Mouse (Mus musculus) olfactory bulb, adult 2 months (tissue): ENCODE measurements around the gene Rapgef5.

Source experiments
- CTCF ChIP-seq: fragments of 200-500 bp; IDR thresholded peaks from 2 replicates; pipeline ENCODE4 v1.5.1; 2012; ENCODE audit warnings: low read depth, mild to moderate bottlenecking, low read length, moderate library complexity; ENCODE audit not compliant: insufficient read depth
- POLR2A ChIP-seq: fragments of 200-500 bp; IDR thresholded peaks from 2 replicates; pipeline ENCODE4 v1.6.1; 2012; ENCODE audit warnings: mild to moderate bottlenecking, low read depth, low read length, moderate library complexity; ENCODE audit not compliant: insufficient read depth

DNA sequence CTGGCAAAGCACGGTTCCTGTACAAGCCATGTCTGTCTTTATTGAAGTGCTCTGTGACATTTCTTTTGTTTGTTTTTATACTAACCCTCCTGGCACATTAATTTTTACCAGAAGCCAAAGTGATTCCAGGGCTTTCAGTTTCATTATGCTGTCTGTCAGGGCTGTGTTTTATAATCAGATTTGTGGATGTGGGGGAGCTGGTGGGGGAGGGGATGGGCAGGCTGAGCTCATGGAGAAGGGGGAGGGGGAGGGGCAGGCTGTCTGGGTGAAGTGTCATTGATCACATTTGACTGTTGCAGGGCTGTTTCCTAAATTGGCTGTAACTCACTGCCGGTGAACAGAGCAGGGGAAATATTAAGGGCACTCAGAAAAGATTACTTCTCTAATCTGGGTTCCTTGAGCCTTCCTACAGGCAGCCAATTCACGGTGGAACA lies 211.9 kb downstream of the Rapgef5 start:
- TF ChIP-seq POLR2A (no peak), CTCF (no peak)
